Mouse (Mus musculus) heart, embryonic 12.5 days (tissue): ENCODE measurements around the gene Tmem231. TPM values are rescaled to one million over a fixed set of nuclear protein-coding genes. Genes with fewer than 3 reads are reported as not detected.

ENCODE experiments used
- ATAC-seq: fragments of 200-750 bp; cut with Nextera tagmentation; 2 replicates; pipeline ENCODE4 v1.8.0; 2017; ENCODE audit warnings: moderate TSS enrichment, moderate library complexity; ENCODE audit not compliant: insufficient number of reproducible peaks, low FRiP score
- H3K27ac ChIP-seq: fragments of 300-500 bp; sonication (generic); 2 replicates; pipeline ENCODE4 v1.5.1; 2016; ENCODE audit warnings: mild to moderate bottlenecking, moderate library complexity; ENCODE audit not compliant: poor library complexity, severe bottlenecking
- H3K27me3 ChIP-seq: fragments of 300-500 bp; sonication (generic); replicated peaks from 2 replicates; pipeline ENCODE4 v1.6.1; 2016; ENCODE audit warnings: mild to moderate bottlenecking, moderate library complexity
- H3K36me3 ChIP-seq: fragments of 300-500 bp; sonication (generic); 2 replicates; pipeline ENCODE4 v1.6.1; 2016; ENCODE audit warnings: mild to moderate bottlenecking, moderate library complexity
- H3K4me1 ChIP-seq: fragments of 300-500 bp; sonication (generic); replicated peaks from 2 replicates; pipeline ENCODE4 v1.6.1; 2016; ENCODE audit warnings: mild to moderate bottlenecking
- H3K4me2 ChIP-seq: fragments of 300-500 bp; sonication (generic); 2 replicates; pipeline ENCODE4 v1.6.1; 2016; ENCODE audit warnings: mild to moderate bottlenecking, moderate library complexity
- H3K4me3 ChIP-seq: fragments of 300-500 bp; sonication (generic); 2 replicates; pipeline ENCODE4 v1.5.1; 2016; ENCODE audit warnings: mild to moderate bottlenecking
- H3K9ac ChIP-seq: fragments of 300-500 bp; sonication (generic); 2 replicates; pipeline ENCODE4 v1.6.1; 2016; ENCODE audit warnings: mild to moderate bottlenecking, moderate library complexity
- H3K9me3 ChIP-seq: fragments of 300-500 bp; sonication (generic); replicated peaks from 2 replicates; pipeline ENCODE4 v1.6.1; 2016; ENCODE audit warnings: mild to moderate bottlenecking, moderate library complexity
- WGBS: fragments of 180-500 bp; shearing (Covaris S2); methylation state at CpG from one replicate; pipeline ENCODE4 v1.1.7; 2016; 5-methylcytosine and 5-hydroxymethylcytosine counted together
- polyA plus RNA-seq: library from polyadenylated mRNA; unstranded; fragments of >200 nt; fragmentation: Nextera tagmentation; extraction: Ambion mirVana; gene quantifications from 2 replicates; pipeline ENCODE4 v1.2.1, GENCODE M21; 2016

The Tmem231 gene
- polyA plus RNA-seq, 1 experiment from 2014 or later, result 7.1 TPM

DNA sequence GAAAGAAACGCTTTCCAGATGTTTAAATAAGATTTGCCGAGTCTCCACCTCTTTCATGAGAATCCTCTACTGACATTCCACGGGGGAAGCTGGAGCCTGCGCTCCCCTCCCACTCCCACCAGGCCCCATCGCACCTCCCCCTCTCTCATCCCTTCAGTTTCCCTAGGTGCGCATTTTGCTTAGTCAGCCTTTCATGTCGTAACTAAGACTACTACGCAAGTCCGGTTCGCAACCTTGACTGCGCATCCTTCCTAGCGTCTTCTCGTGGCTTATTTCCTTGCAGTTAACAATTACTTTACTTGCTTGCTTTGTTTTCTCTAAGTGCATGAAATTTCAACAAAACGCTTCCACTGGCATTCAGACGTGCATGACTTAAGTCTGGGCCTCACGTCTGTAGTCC, 2.0 kb downstream of the Tmem231 start:
- Histone ChIP-seq H3K4me1 (peaks cover 8% of the 10 kb centered on the region; the same call in 1 of the 2 replicates), H3K9me3 (no peaks in the 10 kb centered on the region), H3K4me3 (no peak overlapping the region), H3K27me3 (no peaks in the 10 kb centered on the region), H3K36me3 (no peaks in the 10 kb centered on the region), H3K4me2 (no peak overlapping the region), H3K27ac (no peak overlapping the region), H3K9ac (no peak overlapping the region)
- WGBS, result 83% methylated on average over 16 of the region's 16 CpGs
- no peak for ATAC-seq

DNA sequence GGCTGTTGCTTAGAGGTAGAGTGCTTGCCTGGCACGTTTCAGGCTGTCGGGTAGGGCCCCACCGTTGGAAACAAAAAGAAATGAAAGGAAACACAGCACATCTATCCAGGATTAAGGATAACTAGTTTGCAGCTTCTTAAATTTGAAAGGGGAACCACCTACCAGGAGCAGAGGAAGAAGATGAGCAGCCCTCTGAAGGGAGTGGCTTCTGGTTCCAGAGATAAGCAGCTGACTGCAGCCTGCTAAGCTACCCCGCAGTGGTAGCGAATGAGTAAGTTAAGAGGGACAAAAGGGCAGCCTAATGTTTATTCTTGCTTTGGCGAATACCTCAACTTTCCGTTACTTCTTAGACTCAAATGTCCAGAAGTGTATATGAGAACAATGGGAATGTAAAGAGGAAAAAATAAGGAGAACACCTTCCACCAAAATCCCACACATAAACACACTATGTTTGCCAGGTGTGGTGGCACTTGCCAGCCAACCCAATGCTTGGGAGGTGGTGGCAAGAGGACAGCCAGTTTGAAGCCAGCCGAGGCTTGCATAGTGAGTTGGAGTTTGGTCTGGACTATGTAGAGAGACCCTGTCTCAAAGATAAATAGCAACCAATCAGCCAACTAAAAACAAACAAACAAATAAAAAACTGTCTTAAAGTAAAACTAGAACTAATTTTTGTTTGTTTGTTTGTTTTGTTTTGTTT, 3.9 kb downstream of the Tmem231 start:
- ATAC-seq, result peak; percentile 82
- peaks cover 14% of the 10 kb centered on the region for H3K4me1 ChIP-seq
- no peak overlapping the region for H3K9ac ChIP-seq
- no peaks in the 10 kb centered on the region for H3K9me3 ChIP-seq
- 38% methylated on average over 8 of the region's 8 CpGs for WGBS
- no peak overlapping the region for H3K4me3 ChIP-seq
- H3K27me3 ChIP-seq, result no peaks in the 10 kb centered on the region
- H3K4me2 ChIP-seq, result no peak overlapping the region
- no peaks in the 10 kb centered on the region for H3K36me3 ChIP-seq
- H3K27ac ChIP-seq, result 0 out of 2 replicates have a peak overlapping the region, but pooled peaks have one; percentile 21

DNA sequence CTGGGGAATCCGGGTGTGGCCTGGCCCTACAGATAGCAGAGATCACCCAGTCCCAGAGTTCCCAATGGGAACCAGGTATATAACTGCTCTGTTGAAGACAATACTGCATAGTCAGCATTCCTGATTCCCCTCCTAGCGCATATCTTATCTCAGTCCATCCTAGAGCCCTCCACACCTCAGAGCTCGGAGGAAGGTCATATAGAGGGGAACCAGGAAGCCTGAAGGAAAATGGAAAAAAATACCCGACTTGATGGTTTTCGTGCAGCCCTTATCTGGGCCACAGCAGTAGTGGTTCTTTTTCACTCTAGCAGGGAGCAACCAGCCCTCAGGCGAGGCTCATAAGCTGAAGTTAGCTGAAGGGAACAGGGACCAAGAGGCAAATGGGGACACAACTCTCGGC, 8.7 kb downstream of the Tmem231 start:
- Histone ChIP-seq H3K27ac (0 out of 2 replicates have a peak overlapping the region, but pooled peaks have one; percentile 13), H3K4me1 (peaks cover 8% of the 10 kb centered on the region), H3K4me2 (no peak overlapping the region), H3K27me3 (no peaks in the 10 kb centered on the region), H3K9ac (no peak overlapping the region), H3K4me3 (no peak overlapping the region), H3K36me3 (no peaks in the 10 kb centered on the region), H3K9me3 (no peaks in the 10 kb centered on the region)
- WGBS, result 23% methylated on average over 7 of the region's 7 CpGs
- ATAC-seq, result 0 out of 2 replicates have a peak, but pooled peaks have one; percentile 31

DNA sequence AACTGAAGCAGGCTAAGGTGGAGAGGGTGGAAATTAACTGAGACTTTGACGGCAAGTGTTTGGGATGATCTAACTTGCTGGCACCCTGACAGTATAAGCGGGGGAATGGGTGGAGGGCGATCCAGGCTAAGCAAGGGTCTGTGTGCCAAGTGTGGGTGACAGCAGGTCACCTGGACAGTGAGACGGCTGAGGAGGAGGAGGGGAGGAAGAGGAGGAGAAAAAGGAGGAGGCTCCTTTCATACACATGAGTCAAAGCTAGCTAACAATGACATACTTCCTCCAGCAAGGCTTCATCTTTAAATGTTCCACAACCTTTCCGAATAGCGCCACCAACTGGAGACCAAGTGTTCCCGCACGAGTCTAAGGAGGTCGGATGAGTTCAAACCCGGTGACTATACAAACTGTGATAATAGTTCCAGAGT, 10.3 kb downstream of the Tmem231 start:
- no peak overlapping the region for H3K4me2 ChIP-seq
- H3K36me3 ChIP-seq, result peaks cover 4% of the 10 kb centered on the region; the same call in 1 of the 2 replicates
- H3K9me3 ChIP-seq, result no peaks in the 10 kb centered on the region
- 28% methylated on average over 10 of the region's 10 CpGs for WGBS
- no peak overlapping the region for H3K9ac ChIP-seq
- H3K27ac ChIP-seq, result no peak overlapping the region
- H3K27me3 ChIP-seq, result no peaks in the 10 kb centered on the region
- ATAC-seq, result peak; percentile 70
- H3K4me3 ChIP-seq, result no peak overlapping the region
- peaks cover 8% of the 10 kb centered on the region for H3K4me1 ChIP-seq

DNA sequence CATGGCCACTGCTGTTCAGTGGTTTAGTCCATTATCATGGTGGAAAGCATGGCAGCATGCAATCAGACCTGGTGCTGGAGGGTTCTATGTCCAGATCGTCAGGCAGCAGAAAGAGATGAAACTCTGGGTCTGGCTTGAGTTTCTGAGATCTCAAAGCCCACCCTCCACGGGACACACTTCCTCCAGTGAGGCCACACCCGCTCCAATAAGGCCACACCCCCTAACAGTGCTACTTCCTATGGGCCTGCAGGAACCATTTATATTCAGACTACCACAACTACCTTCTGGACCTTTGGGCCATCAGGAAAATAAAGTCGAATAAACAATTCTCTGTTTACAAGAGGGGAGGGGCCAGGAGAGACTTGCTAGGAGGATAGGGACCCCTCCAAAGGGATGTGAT, 12.7 kb downstream of the Tmem231 start:
- Histone ChIP-seq H3K9ac (no peak overlapping the region), H3K27me3 (no peaks in the 10 kb centered on the region), H3K4me1 (peaks cover 8% of the 10 kb centered on the region), H3K9me3 (no peaks in the 10 kb centered on the region), H3K4me3 (no peak overlapping the region), H3K36me3 (peaks cover 8% of the 10 kb centered on the region; the same call in 1 of the 2 replicates), H3K27ac (no peak overlapping the region), H3K4me2 (no peak overlapping the region)
- WGBS, result 77% methylated on average over 4 of the region's 4 CpGs
- no peak for ATAC-seq

DNA sequence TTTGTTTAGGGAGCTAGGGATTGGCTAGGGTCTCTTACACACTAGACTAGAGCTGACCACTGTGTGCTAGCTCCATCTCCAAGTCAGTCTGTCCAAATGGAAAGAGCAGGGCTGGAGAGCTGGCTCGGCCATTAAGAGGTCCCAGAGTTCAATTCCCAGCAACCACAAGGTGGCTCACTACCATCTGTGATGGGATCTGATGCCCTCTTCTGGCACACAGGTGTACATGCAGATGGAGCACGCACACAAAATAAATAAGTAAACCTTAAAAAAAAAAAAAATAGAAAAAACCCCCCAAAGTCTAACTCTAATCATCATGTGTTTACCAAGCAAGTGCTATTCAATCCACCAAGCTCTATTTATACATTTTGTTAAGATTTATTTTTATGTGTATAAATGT, 14.0 kb downstream of the Tmem231 start:
- no peak overlapping the region for H3K27ac ChIP-seq
- peaks cover 8% of the 10 kb centered on the region; the same call in 1 of the 2 replicates for H3K36me3 ChIP-seq
- H3K4me2 ChIP-seq, result no peak overlapping the region
- 77% methylated on average over 2 of the region's 2 CpGs for WGBS
- peaks cover under 1% of the 10 kb centered on the region; the same call in 1 of the 2 replicates for H3K4me1 ChIP-seq
- H3K9ac ChIP-seq, result no peak overlapping the region
- no peaks in the 10 kb centered on the region for H3K9me3 ChIP-seq
- no peak overlapping the region for H3K4me3 ChIP-seq
- no peaks in the 10 kb centered on the region for H3K27me3 ChIP-seq
- no peak for ATAC-seq

DNA sequence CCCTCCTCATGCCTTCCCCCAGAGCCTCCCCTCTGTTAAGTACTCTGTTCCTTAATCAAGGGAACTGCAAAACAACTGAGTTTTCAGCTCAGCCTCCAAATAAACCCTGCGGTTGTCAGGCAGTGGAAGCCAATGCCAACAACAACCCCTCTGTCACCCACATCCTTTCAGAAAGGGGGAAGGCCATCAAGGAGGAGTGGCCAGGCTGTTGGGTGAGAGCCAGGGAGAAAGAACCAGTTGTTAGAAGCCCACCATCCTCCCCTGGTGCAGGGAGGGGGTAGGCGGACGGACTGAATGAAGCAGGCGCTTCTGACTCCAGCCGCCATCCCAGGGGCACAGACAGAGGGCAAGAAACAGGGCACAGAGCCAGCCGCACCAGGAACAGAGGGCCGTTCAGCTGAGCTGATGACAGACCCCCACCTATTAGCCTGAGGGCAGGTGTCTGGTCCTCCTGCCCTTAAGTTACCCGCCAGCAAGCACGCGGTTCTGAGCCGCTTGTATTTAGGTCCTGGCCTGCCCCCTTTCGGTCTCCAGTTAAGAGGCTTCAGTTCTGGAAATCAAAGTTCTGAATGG, 20.7 kb downstream of the Tmem231 start:
- Histone ChIP-seq H3K9me3 (no peaks in the 10 kb centered on the region), H3K9ac (no peak overlapping the region), H3K36me3 (no peaks in the 10 kb centered on the region; the same call in 1 of the 2 replicates), H3K27me3 (peaks cover 31% of the 10 kb centered on the region), H3K4me1 (peaks cover 15% of the 10 kb centered on the region), H3K4me3 (no peak overlapping the region), H3K4me2 (peak overlapping the region; percentile 29; the same call in 1 of the 2 replicates), H3K27ac (no peak overlapping the region)
- ATAC-seq, result peak; percentile 55; the same call in 1 of the 2 replicates
- 29% methylated on average over 12 of the region's 12 CpGs for WGBS

DNA sequence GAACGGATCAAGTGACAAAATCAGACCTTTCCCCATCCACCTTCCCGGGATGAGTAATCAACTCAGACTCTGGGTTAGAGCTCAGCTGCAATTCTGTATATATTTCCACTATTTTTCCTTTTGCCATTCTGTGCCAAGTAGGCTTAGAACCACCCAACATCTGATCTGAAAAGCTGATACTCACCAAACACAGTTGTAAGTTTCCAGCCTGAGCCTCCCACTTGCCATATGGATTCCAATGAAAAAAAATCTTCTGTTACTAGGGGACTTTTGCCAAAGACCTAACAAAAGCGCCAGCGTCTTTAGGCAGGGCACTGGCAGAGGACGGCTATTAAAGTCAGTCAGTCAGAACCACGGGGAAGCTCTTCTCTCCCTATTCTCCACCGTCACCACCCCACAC, 22.1 kb downstream of the Tmem231 start:
- WGBS, result 61% methylated on average over 7 of the region's 7 CpGs
- no peak overlapping the region for H3K9ac ChIP-seq

DNA sequence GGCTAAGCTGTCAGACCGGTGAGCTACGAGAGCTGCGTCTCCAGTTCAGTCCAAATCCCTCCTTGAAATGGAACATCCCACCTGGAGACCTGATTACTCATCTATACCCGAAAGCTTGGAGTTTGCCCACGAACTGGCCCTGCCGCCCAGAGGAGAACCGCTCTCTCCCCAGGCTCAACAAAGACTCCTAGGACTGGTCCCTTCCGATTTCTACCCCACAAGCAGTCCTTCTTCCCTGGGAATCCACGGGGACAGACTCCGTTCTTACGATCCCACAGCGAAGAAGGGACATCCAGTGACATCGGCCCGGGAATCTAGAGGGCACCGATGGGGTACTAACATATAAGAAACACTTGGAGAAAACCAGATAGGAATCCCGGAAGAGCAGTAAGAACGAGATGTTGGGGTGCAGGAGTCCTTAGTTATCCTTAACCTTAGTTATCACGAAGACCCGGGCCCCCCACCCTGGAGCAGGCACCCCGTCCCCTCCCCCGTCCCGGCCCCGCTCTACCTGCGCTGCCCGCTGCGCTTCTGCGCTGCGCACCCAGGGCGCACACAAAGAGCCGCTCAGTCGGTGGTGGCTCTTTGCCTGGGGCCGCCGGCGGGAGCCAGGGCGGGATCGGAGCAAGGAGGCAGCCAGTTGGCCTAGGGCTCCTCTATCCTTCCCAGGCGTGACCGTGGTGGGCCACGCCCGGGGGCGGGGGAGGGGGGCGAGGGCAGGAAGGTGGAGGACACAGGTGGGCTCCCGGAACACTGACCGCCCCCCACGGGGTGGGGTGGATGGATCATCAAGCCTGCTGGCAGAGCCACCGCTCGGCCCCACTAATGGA, 23.8 kb downstream of the Tmem231 start, which contains the start of gene Chst5:
Chst5 (minus strand) TSS at position 827 of the 830 bp plus-strand sequence.
- Histone ChIP-seq H3K9me3 (no peaks in the 10 kb centered on the region), H3K9ac (peak within 1 kb of the TSS; percentile 51), H3K4me1 (peaks cover 15% of the 10 kb centered on the region), H3K27me3 (peaks cover 34% of the 10 kb centered on the region), H3K4me2 (peak within 1 kb of the TSS; percentile 70), H3K4me3 (peak within 1 kb of the TSS; percentile 41), H3K27ac (no peak within 1 kb of the TSS), H3K36me3 (no peaks in the 10 kb centered on the region)
- 9% methylated on average over 47 of the region's 47 CpGs for WGBS
- no peak; the same call in 1 of the 2 replicates for ATAC-seq

More for the DNA sequence above, 22.1 kb downstream of the Tmem231 start:
- H3K36me3 ChIP-seq, result no peaks in the 10 kb centered on the region
- peaks cover 15% of the 10 kb centered on the region for H3K4me1 ChIP-seq
- ATAC-seq, result no peak
- no peak overlapping the region for H3K4me3 ChIP-seq
- H3K9me3 ChIP-seq, result no peaks in the 10 kb centered on the region
- H3K27ac ChIP-seq, result no peak overlapping the region
- no peak overlapping the region for H3K4me2 ChIP-seq
- peaks cover 31% of the 10 kb centered on the region for H3K27me3 ChIP-seq

DNA sequence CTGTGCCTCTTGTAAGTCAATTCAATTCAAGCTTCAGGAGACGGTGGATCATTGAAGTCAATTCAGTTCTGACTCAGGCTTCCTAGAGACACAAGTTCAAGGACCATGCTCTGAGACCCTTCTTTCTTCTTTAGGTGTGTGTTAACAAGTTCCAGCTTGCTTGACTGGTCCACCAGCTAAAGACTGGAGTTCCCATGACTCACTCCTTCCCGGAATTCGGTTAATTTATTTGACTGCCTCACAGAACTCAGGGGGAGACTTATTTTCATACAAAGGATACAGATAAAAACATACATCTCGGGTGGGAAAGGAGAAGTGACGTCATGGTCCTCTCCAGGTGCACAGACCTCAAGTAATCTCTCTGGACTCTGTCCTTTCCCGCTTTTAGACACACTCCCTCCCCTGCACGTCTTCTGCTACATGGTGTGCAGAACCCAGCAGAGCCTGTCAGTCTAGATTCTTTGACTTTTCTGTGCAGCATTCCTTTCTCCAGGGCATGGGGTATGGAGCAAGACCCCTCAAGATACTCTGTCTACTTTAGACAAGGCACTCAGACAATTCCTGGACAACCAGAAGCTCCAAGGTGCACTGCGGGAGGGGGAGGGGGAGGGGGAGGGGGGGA, 28.1 kb downstream of the Tmem231 start:
- whole genome bisulfite sequencing, result 45% methylated on average over 8 of the region's 8 CpGs
- H3K4me1 ChIP-seq, result peaks cover 22% of the 10 kb centered on the region
- H3K4me2 ChIP-seq, result no peak overlapping the region
- no peaks in the 10 kb centered on the region for H3K9me3 ChIP-seq
- no peak overlapping the region for H3K27ac ChIP-seq
- ATAC-seq, result no peak
- H3K36me3 ChIP-seq, result no peaks in the 10 kb centered on the region
- no peak overlapping the region for H3K9ac ChIP-seq
- H3K4me3 ChIP-seq, result no peak overlapping the region
- peaks cover 25% of the 10 kb centered on the region for H3K27me3 ChIP-seq
